Mouse (Mus musculus): ENCODE results near the gene Lrba. TPM values are rescaled to one million over a fixed set of nuclear protein-coding genes. Genes with fewer than 3 reads are reported as not detected.

The Lrba gene
- polyA plus RNA-seq, 1 experiment from 2014 or later = 5.9 TPM

DNA sequence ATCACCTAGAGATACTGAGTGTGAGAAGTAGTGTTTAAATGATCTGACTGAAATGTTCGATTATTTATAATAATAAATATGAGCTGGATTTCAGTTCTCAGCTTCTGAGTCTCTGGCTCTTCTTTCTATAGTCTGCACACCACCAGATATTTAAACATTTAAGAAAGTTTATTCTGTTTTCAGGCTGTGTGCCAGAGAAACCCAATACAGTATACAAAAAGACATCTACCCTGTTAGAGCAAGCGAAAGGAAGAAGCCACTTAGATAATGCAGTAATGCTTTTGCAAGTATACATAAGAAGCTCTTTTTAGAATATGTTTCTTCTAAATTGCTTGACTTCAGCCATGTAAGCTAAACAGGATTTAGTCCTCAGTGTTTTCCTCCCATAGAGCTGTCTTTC is 474.5 kb downstream of the Lrba start:
- Histone ChIP-seq H3K9me3 (replicated peaks; ENCODE audit: low read length) (no peaks in the 10 kb centered on the region), H3K4me3 (replicated peaks; ENCODE audit: low read depth, low read length) (no peak overlapping the region), H3K4me1 (replicated peaks; ENCODE audit: insufficient read depth, low read length) (no peaks in the 10 kb centered on the region), H3K9ac (ENCODE audit: low read depth, low read length) (no peak overlapping the region), H3K27ac (no peak overlapping the region), H3K27me3 (ENCODE audit: insufficient read depth, low read length) (no peaks in the 10 kb centered on the region), H3K4me2 (ENCODE audit: low read length) (no peak overlapping the region), H3K36me3 (ENCODE audit: insufficient read depth, low read length) (no peaks in the 10 kb centered on the region)
- no peak for ATAC-seq (replicated peaks; ENCODE audit: low FRiP score, low read depth)
- WGBS = 88% methylated on average over 2 of the region's 2 CpGs
- TF ChIP-seq CTCF (IDR thresholded peaks at IDR 0.05; ENCODE audit: low read depth) = no peak
- no peak for DNase-seq (ENCODE audit: low spot score)

DNA sequence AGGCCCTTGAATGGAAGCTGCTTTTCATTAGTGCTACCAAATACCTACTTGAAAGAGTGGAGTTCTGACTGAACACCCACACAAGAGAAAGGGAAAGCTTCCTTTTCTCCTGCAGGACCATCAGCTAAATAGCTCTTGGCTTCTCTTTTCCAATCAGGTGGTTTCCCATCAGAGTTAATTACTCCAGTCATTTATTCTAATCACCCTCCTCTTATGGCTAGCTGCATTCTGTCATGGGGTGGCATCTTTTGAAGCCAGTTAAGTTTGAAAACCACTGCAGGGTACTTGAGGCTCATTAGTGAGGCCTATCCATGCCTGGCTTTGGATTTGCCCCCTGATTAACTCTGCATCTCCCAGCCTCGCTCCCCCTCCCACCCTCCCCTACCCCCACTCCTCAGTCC is 476.7 kb downstream of the Lrba start:
- H3K4me3 ChIP-seq (replicated peaks; ENCODE audit: low read depth, low read length) = no peak overlapping the region
- no peak overlapping the region for H3K27ac ChIP-seq
- TF ChIP-seq CTCF (IDR thresholded peaks at IDR 0.05; ENCODE audit: low read depth) = no peak
- no peaks in the 10 kb centered on the region for H3K9me3 ChIP-seq (replicated peaks; ENCODE audit: low read length)
- H3K4me1 ChIP-seq (replicated peaks; ENCODE audit: insufficient read depth, low read length) = no peaks in the 10 kb centered on the region
- ATAC-seq (replicated peaks; ENCODE audit: low FRiP score, low read depth) (no peak), DNase-seq (ENCODE audit: low spot score) (no peak)
- no peaks in the 10 kb centered on the region for H3K36me3 ChIP-seq (ENCODE audit: insufficient read depth, low read length)
- no peak overlapping the region for H3K9ac ChIP-seq (ENCODE audit: low read depth, low read length)
- no peaks in the 10 kb centered on the region for H3K27me3 ChIP-seq (ENCODE audit: insufficient read depth, low read length)
- 19% methylated on average over 1 of the region's 1 CpGs for WGBS
- H3K4me2 ChIP-seq (ENCODE audit: low read length) = no peak overlapping the region

DNA sequence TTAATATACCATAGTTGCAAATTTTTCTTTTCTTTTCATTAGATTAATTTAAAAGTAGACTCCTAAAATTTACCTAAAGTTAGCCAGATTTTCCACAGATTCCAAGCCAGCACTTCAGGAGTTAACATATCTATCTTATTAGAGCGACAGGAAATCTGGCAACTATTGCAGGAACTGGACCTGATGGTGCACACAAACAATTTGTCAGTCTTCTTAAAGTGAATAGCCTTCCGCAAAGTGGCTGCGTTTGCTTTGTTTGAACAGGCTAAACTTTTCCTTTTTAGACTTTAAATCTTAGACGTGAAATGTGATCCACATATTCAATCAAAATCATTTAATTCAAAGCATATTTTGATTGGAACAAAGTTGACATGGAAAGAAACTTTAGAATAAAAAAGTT is 485.0 kb downstream of the Lrba start:
- ATAC-seq (replicated peaks; ENCODE audit: low FRiP score, low read depth) = no peak

DNA sequence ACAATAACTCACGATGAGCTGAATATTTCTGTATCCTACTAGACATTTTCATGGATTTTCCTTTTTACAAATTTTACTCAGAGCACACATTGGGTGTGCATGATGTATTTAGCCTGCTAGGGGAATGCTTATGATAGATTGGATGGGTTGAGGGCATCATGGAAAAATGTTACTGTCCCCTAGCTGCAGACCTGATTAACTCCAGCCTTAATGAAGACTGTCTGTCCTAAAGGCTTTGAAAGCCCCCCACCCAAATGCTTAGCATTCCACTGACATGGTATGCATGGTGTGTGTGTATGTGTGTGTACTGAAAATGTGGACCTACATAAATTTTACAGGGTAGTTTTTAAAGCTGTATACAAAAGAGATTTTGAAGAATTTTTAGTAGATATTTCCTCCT is 487.1 kb downstream of the Lrba start:
- Histone ChIP-seq H3K9me3 (replicated peaks; ENCODE audit: low read length) (no peaks in the 10 kb centered on the region), H3K9ac (ENCODE audit: low read depth, low read length) (no peak overlapping the region), H3K27me3 (ENCODE audit: insufficient read depth, low read length) (no peaks in the 10 kb centered on the region), H3K4me3 (replicated peaks; ENCODE audit: low read depth, low read length) (no peak overlapping the region), H3K4me1 (replicated peaks; ENCODE audit: insufficient read depth, low read length) (no peaks in the 10 kb centered on the region), H3K27ac (no peak overlapping the region), H3K4me2 (ENCODE audit: low read length) (no peak overlapping the region), H3K36me3 (ENCODE audit: insufficient read depth, low read length) (no peaks in the 10 kb centered on the region)
- DNase-seq (ENCODE audit: low spot score) (no peak), ATAC-seq (replicated peaks; ENCODE audit: low FRiP score, low read depth) (no peak)
- 78% methylated on average over 1 of the region's 1 CpGs for WGBS
- TF ChIP-seq CTCF (IDR thresholded peaks at IDR 0.05; ENCODE audit: low read depth) = no peak

More for the DNA sequence above, 485.0 kb downstream of the Lrba start:
- Histone ChIP-seq H3K27ac (no peak overlapping the region), H3K36me3 (ENCODE audit: insufficient read depth, low read length) (no peaks in the 10 kb centered on the region), H3K9me3 (replicated peaks; ENCODE audit: low read length) (no peaks in the 10 kb centered on the region), H3K4me1 (replicated peaks; ENCODE audit: insufficient read depth, low read length) (no peaks in the 10 kb centered on the region), H3K27me3 (ENCODE audit: insufficient read depth, low read length) (no peaks in the 10 kb centered on the region), H3K9ac (ENCODE audit: low read depth, low read length) (no peak overlapping the region), H3K4me2 (ENCODE audit: low read length) (no peak overlapping the region), H3K4me3 (replicated peaks; ENCODE audit: low read depth, low read length) (no peak overlapping the region)
- 31% methylated on average over 4 of the region's 4 CpGs for WGBS
- DNase-seq (ENCODE audit: low spot score) = peak; percentile 50
- TF ChIP-seq CTCF (IDR thresholded peaks at IDR 0.05; ENCODE audit: low read depth) = no peak

DNA sequence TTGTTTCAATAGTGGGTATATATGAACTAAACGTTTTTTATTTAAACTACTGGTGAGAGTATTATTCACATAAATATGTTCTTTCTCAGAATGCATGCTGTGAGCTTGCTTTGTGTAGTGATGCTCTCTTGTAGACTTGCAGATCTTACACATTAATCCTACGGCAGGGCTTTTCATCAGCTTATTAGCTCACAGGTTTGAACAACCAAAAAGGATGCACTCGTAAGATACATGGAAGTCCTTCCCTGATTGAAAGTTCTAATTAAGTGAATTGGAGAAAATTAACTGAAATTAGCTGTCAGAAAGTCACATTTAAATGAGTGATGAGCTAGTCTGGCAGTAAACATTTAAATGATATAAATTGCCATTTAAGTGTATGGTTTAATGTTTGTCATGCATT is 488.3 kb downstream of the Lrba start:
- WGBS = 78% methylated on average over 3 of the region's 3 CpGs
- Histone ChIP-seq H3K27ac (no peak overlapping the region), H3K36me3 (ENCODE audit: insufficient read depth, low read length) (no peaks in the 10 kb centered on the region), H3K27me3 (ENCODE audit: insufficient read depth, low read length) (no peaks in the 10 kb centered on the region), H3K9me3 (replicated peaks; ENCODE audit: low read length) (no peaks in the 10 kb centered on the region), H3K9ac (ENCODE audit: low read depth, low read length) (no peak overlapping the region), H3K4me1 (replicated peaks; ENCODE audit: insufficient read depth, low read length) (no peaks in the 10 kb centered on the region), H3K4me2 (ENCODE audit: low read length) (no peak overlapping the region), H3K4me3 (replicated peaks; ENCODE audit: low read depth, low read length) (no peak overlapping the region)
- TF ChIP-seq CTCF (IDR thresholded peaks at IDR 0.05; ENCODE audit: low read depth) = no peak
- ATAC-seq (replicated peaks; ENCODE audit: low FRiP score, low read depth) (no peak), DNase-seq (ENCODE audit: low spot score) (no peak)

DNA sequence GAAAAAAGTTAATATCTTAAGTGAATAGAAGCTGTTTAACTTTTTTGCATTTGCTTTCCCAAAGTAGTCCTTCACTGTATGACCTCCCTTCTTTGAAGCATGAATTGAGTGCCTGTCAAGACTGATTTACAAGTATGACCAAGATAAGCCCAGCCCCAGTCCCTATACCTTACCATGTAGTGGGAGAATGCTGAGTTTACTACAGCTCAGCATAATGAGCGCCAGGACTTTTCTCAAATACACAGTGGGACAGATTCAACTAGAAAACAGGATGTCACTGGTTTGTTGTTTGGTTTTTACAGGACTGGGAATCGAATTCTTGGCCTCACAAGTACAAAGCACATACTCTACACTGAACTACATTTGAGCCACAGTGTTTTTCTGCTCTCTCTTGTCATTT is 490.0 kb downstream of the Lrba start:
- 63% methylated on average over 2 of the region's 2 CpGs for WGBS
- ATAC-seq (replicated peaks; ENCODE audit: low FRiP score, low read depth) = no peak
- no peak overlapping the region for H3K27ac ChIP-seq
- no peak overlapping the region for H3K4me2 ChIP-seq (ENCODE audit: low read length)
- H3K27me3 ChIP-seq (ENCODE audit: insufficient read depth, low read length) = no peaks in the 10 kb centered on the region
- no peak overlapping the region for H3K9ac ChIP-seq (ENCODE audit: low read depth, low read length)
- no peaks in the 10 kb centered on the region for H3K36me3 ChIP-seq (ENCODE audit: insufficient read depth, low read length)
- H3K9me3 ChIP-seq (replicated peaks; ENCODE audit: low read length) = no peaks in the 10 kb centered on the region
- DNase-seq (ENCODE audit: low spot score) = no peak
- no peak for TF ChIP-seq CTCF (IDR thresholded peaks at IDR 0.05; ENCODE audit: low read depth)
- no peaks in the 10 kb centered on the region for H3K4me1 ChIP-seq (replicated peaks; ENCODE audit: insufficient read depth, low read length)
- H3K4me3 ChIP-seq (replicated peaks; ENCODE audit: low read depth, low read length) = no peak overlapping the region

All from kidney, postnatal 0 days (tissue).